Mouse (Mus musculus) neural tube, embryonic 11.5 days (tissue): ENCODE measurements around the gene Ffar2. TPM values are rescaled to one million over a fixed set of nuclear protein-coding genes. Genes with fewer than 3 reads are reported as not detected.

Source experiments
- ATAC-seq: fragments of 200-750 bp; cut with Nextera tagmentation; 2 replicates; pipeline ENCODE4 v1.8.0; 2017; ENCODE audit warnings: moderate number of reproducible peaks, mild to moderate bottlenecking, moderate TSS enrichment, moderate library complexity; ENCODE audit not compliant: insufficient read depth, low FRiP score, low TSS enrichment
- DNase-seq: peaks from one replicate; pipeline ENCODE4 v3.0.0-alpha.2; 2015; ENCODE audit warnings: low spot score
- H3K27ac ChIP-seq: fragments of 300-500 bp; sonication (generic); 2 replicates; pipeline ENCODE4 v1.5.1; 2014; ENCODE audit warnings: low read depth, mild to moderate bottlenecking, low read length
- H3K27me3 ChIP-seq: fragments of 300-500 bp; sonication (generic); 2 replicates; pipeline ENCODE4 v1.6.1; 2014; ENCODE audit warnings: mild to moderate bottlenecking, low read length, mixed read lengths; ENCODE audit not compliant: control insufficient read depth, insufficient read depth
- H3K36me3 ChIP-seq: fragments of 300-500 bp; sonication (generic); 2 replicates; pipeline ENCODE4 v1.6.1; 2014; ENCODE audit warnings: mild to moderate bottlenecking, low read length, moderate library complexity, mixed read lengths; ENCODE audit not compliant: control insufficient read depth, insufficient read depth
- H3K4me1 ChIP-seq: fragments of 300-500 bp; sonication (generic); 2 replicates; pipeline ENCODE4 v1.6.1; 2014; ENCODE audit warnings: low read length, mixed read lengths; ENCODE audit not compliant: control insufficient read depth, insufficient read depth
- H3K4me2 ChIP-seq: fragments of 300-500 bp; sonication (generic); 2 replicates; pipeline ENCODE4 v1.6.1; 2014; ENCODE audit warnings: low read depth, mild to moderate bottlenecking, moderate library complexity
- H3K4me3 ChIP-seq: fragments of 300-500 bp; sonication (generic); 2 replicates; pipeline ENCODE4 v1.5.1; 2014; ENCODE audit warnings: low read depth, low read length
- H3K9ac ChIP-seq: fragments of 300-500 bp; sonication (generic); 2 replicates; pipeline ENCODE4 v1.6.1; 2014; ENCODE audit warnings: mild to moderate bottlenecking, low read length
- H3K9me3 ChIP-seq: fragments of 300-500 bp; sonication (generic); 2 replicates; pipeline ENCODE4 v1.6.1; 2016; ENCODE audit warnings: low read length; ENCODE audit not compliant: control insufficient read depth
- WGBS: fragments of 180-500 bp; shearing (Covaris S2); extraction: QIAGEN DNeasy Blood & Tissue Kit; methylation state at CpG from one replicate; pipeline ENCODE4 v1.1.7; 2014; 5-methylcytosine and 5-hydroxymethylcytosine counted together
- polyA plus RNA-seq: library from polyadenylated mRNA; unstranded; fragments of >200 nt; fragmentation: Nextera tagmentation; extraction: Ambion mirVana; gene quantifications from 2 replicates; pipeline ENCODE4 v1.2.1, GENCODE M21; 2014

Gene Ffar2
- polyA plus RNA-seq, result not detected in 2 replicates

DNA sequence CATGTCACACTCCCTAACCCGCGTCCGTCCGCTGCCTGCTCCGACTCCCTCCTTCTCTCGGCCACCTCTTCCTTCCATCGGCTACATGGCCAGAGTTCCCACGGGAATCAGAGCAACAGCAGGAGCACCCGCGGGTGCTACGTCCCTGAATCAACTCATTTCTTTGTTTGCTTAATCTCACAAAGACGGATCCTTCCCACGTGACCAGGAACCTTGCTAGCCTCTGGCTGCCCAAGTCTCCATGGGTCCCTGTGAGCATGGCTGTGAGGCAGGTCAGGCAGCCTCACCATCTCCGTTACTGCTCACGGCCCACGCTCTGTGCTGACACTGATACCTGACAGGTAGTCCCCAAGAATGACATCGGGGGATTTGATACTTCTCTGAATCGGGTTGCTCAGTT, at the start of gene Ffar2:
TSS of gene Ffar2 (minus strand) at position 101 of the 400 bp plus-strand sequence.
- Histone ChIP-seq H3K4me2 (no peak within 1 kb of the TSS), H3K36me3 (no peaks in the 10 kb centered on the region), H3K27ac (no peak within 1 kb of the TSS), H3K9me3 (no peaks in the 10 kb centered on the region), H3K4me1 (no peaks in the 10 kb centered on the region), H3K4me3 (no peak within 1 kb of the TSS), H3K27me3 (no peaks in the 10 kb centered on the region), H3K9ac (no peak within 1 kb of the TSS)
- 91% methylated on average over 18 of the region's 18 CpGs for WGBS
- ATAC-seq (no peak), DNase-seq (no peak)

GRCm38 (mm10) chr7:30873083-30873482, 49.5 kb upstream of the Ffar2 start:
- Histone ChIP-seq H3K9ac (no peak overlapping the region), H3K27me3 (no peaks in the 10 kb centered on the region), H3K4me2 (no peak overlapping the region), H3K9me3 (no peaks in the 10 kb centered on the region), H3K27ac (no peak overlapping the region), H3K36me3 (no peaks in the 10 kb centered on the region), H3K4me1 (no peaks in the 10 kb centered on the region), H3K4me3 (no peak overlapping the region)
- WGBS, result 29% methylated on average over 15 of the region's 15 CpGs
- ATAC-seq, result no peak
- peak; percentile 69 for DNase-seq

- ATAC-seq, result no peak
- Histone ChIP-seq H3K4me2 (no peak overlapping the region), H3K9me3 (no peaks in the 10 kb centered on the region), H3K27ac (no peak overlapping the region), H3K36me3 (no peaks in the 10 kb centered on the region), H3K4me1 (no peaks in the 10 kb centered on the region), H3K9ac (no peak overlapping the region), H3K27me3 (no peaks in the 10 kb centered on the region), H3K4me3 (no peak overlapping the region)
- DNase-seq, result no peak
- WGBS, result 70% methylated on average over 8 of the region's 8 CpGs
These were observed 39.8 kb upstream of the Ffar2 start for GRCm38 (mm10) chr7:30863386-30863785.

DNA sequence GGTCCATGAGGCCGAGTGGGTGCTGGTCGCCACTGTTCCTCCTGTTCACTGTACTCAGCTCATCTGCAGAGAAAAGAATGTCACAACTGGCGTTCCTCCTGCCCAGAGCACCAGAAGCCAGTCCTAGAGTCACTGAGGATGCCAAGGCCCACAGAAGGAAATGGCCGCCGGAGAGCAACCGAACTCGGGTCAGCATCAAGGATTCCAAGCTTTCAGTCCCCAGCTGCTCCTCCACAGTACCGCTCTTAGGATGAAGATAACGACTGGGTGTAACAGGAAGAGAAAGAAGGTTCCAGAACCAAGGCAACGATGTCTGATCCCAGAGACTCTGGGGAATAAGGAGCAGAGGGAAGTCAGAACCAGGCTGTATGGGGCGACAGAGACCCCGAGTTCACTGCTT, 37.9 kb upstream of the Ffar2 start, which contains the start of gene Ffar1:
TSS of gene Ffar1 (minus strand) at position 101 of the 400 bp plus-strand sequence.
- WGBS, result 86% methylated on average over 12 of the region's 12 CpGs
- no peaks in the 10 kb centered on the region for H3K4me1 ChIP-seq
- H3K27ac ChIP-seq, result no peak within 1 kb of the TSS
- DNase-seq, result no peak
- no peak within 1 kb of the TSS for H3K9ac ChIP-seq
- ATAC-seq, result no peak
- H3K4me3 ChIP-seq, result no peak within 1 kb of the TSS
- H3K27me3 ChIP-seq, result no peaks in the 10 kb centered on the region
- no peaks in the 10 kb centered on the region for H3K36me3 ChIP-seq
- H3K4me2 ChIP-seq, result no peak within 1 kb of the TSS
- H3K9me3 ChIP-seq, result no peaks in the 10 kb centered on the region

DNA sequence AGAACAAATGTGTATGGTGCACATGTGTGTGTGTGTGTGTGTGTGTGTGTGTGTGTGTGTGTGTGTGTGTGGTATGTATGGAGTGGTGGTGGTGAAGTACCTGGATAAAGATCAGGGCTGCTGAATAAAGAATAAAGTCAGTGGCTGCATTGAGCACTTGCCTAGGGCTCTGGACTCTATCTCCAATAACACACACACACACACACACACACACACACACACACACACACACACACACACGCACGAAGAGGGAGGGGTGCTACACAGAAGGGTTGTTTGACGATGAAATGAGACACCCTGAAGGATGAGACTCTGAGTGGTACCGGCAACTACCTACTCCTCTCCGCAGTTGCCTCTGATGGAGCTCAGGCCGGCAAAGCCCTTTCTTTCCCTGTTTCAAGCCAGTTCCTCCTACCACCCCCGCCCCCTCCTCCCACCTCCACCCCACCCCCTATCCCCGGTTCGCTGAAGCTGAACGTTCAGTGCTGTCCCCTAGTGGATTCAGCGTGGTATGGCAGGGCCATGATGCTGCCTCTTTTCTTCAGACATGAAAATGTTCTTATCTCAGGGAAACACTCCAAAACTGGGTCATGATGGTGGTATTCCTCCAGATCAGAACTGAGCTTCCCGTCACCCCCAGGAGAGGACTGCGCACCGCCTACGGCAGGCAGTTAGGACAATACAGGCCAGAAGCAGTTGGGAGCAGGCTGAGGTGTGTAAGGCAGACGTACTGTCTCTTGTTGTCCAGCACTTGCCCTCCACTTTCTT, 36.2 kb upstream of the Ffar2 start:
- Histone ChIP-seq H3K27ac (no peak overlapping the region), H3K4me1 (no peaks in the 10 kb centered on the region), H3K9me3 (no peaks in the 10 kb centered on the region), H3K9ac (no peak overlapping the region), H3K4me3 (no peak overlapping the region), H3K4me2 (peak overlapping the region; percentile 26), H3K27me3 (no peaks in the 10 kb centered on the region), H3K36me3 (no peaks in the 10 kb centered on the region)
- DNase-seq (peak; percentile 75), ATAC-seq (peak; percentile 35; the same call in 1 of the 2 replicates)
- 10% methylated on average over 13 of the region's 16 CpGs for WGBS

GRCm38 (mm10) chr7:30859290-30859634, 35.7 kb upstream of the Ffar2 start:
- Histone ChIP-seq H3K27me3 (no peaks in the 10 kb centered on the region), H3K36me3 (no peaks in the 10 kb centered on the region), H3K4me1 (no peaks in the 10 kb centered on the region), H3K27ac (no peak overlapping the region), H3K9me3 (no peaks in the 10 kb centered on the region), H3K9ac (no peak overlapping the region), H3K4me2 (no peak overlapping the region), H3K4me3 (no peak overlapping the region)
- peak; percentile 76 for DNase-seq
- ATAC-seq, result 0 out of 2 replicates have a peak, but pooled peaks have one; percentile 2

GRCm38 (mm10) chr7:30857746-30858145, 34.2 kb upstream of the Ffar2 start:
- no peaks in the 10 kb centered on the region for H3K27me3 ChIP-seq
- ATAC-seq (no peak), DNase-seq (no peak)
- H3K4me1 ChIP-seq, result no peaks in the 10 kb centered on the region
- no peak overlapping the region for H3K4me3 ChIP-seq
- no peak overlapping the region for H3K27ac ChIP-seq
- no peaks in the 10 kb centered on the region for H3K36me3 ChIP-seq
- H3K9me3 ChIP-seq, result no peaks in the 10 kb centered on the region
- H3K9ac ChIP-seq, result no peak overlapping the region
- 77% methylated on average over 1 of the region's 1 CpGs for WGBS
- no peak overlapping the region for H3K4me2 ChIP-seq

GRCm38 (mm10) chr7:30856078-30856477, 32.5 kb upstream of the Ffar2 start, which contains the start of gene Ffar3:
Gene Ffar3 (minus strand): TSS chr7:30856178.
- Histone ChIP-seq H3K36me3 (no peaks in the 10 kb centered on the region), H3K27ac (no peak within 1 kb of the TSS), H3K4me1 (no peaks in the 10 kb centered on the region), H3K4me3 (no peak within 1 kb of the TSS), H3K9me3 (no peaks in the 10 kb centered on the region), H3K9ac (no peak within 1 kb of the TSS), H3K4me2 (no peak within 1 kb of the TSS), H3K27me3 (no peaks in the 10 kb centered on the region)
- 86% methylated on average over 6 of the region's 6 CpGs for WGBS
- no peak for ATAC-seq
- DNase-seq, result no peak

DNA sequence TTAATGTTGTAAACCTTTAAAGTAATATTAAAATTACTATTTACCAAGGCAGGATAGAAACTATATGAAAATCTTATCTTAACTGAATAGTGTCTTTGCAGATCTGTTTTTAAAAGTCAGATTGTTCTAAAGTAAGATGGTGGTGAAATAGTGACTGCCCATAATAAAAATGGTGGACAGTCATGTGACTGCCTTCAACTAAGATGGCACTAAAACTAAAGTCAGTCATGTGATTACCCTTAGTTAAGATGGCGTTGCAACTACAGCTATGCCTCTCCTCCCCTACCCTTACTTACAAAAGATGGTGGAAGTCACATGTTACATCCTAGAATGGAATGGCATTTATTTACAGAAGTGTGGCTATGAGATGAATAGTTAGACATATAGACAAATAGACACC, 27.8 kb upstream of the Ffar2 start:
- no peak overlapping the region for H3K4me2 ChIP-seq
- DNase-seq (no peak), ATAC-seq (no peak)
- WGBS, result 79% methylated on average over 1 of the region's 1 CpGs
- H3K36me3 ChIP-seq, result no peaks in the 10 kb centered on the region
- no peaks in the 10 kb centered on the region for H3K9me3 ChIP-seq
- H3K27me3 ChIP-seq, result no peaks in the 10 kb centered on the region
- H3K27ac ChIP-seq, result no peak overlapping the region
- no peak overlapping the region for H3K9ac ChIP-seq
- no peak overlapping the region for H3K4me3 ChIP-seq
- no peaks in the 10 kb centered on the region for H3K4me1 ChIP-seq
